Mouse (Mus musculus): Measurements from ENCODE around the gene Dennd6a.
"Not testable (repeated sequence)": the region's sequence is repeated elsewhere in the genome, so short reads cannot be mapped to it uniquely, and the experiment has no call there.

The Dennd6a gene

GRCm38 (mm10) chr14:26639961-26640360 is 66.3 kb downstream of the Dennd6a start:
- peak; percentile 15 for DNase-seq (ENCODE audit: low read depth, low spot score)

- no peak for DNase-seq (ENCODE audit: low read depth, low spot score)
Observed at GRCm38 (mm10) chr14:26643006-26643624, 69.5 kb downstream of the Dennd6a start.

- DNase-seq (ENCODE audit: low read depth, low spot score): no peak
Observed at GRCm38 (mm10) chr14:26645989-26646650, 72.5 kb downstream of the Dennd6a start.

- DNase-seq (ENCODE audit: low read depth, low spot score): no peak
Observed at GRCm38 (mm10) chr14:26647811-26648210, 74.2 kb downstream of the Dennd6a start.

DNA sequence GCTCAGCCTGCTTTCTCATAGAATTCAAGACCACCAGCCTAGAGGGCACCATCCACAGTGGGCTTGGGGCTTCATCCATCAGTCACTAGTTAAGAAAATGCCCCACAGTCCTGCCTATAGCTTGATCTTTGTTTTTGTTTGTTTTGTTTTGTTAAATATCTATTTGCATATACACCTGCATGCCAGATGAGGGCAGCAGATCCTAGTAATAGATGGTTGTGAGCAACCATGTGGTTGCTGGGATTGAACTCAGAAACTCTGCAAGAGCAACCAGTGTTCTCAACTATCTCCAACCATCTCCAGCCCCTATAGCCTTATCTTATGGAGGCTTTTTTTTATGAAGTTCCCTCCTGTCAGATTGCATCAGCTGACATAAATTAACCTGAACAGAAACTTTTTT is 78.2 kb downstream of the Dennd6a start:
- DNase-seq (ENCODE audit: low read depth, low spot score): no peak

DNA sequence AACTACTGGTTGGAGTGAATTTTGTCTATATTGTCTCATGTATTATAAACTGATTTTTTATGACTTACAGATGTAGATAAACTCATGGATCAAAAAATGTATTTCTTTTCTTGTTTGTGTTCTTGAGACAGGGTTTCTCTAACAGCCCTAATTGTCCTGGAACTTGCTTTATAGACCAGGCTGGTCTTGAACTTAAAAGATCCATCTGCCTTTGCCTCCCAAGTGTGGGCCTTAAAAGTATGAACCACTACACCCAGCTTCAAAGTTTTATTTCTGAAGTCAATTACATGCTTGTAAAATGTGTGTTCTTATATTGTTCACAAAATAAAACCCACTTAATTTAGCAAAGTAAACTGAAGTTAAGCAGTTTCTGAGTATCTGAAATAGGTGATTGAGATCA is 84.5 kb downstream of the Dennd6a start:
- DNase-seq (ENCODE audit: low read depth, low spot score): no peak

DNA sequence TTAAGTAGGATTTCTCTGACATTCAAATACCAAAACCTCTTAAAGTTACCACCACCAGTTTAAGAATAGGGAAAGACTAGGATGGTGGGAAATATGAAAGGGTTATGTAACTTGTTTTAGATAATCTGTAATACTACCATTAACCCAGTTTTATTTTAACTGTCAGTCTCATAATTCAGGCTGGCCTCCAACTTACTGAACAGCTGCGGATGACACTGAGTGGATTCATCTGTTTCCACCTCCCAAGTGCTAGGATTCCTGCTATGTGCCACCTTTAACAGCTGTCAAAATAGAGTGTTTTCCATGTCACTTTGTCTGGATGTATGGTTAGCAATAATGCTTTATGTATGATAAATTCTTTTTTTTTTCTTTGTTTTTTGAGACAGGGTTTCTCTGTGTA is 86.6 kb downstream of the Dennd6a start:
- no peak for DNase-seq (ENCODE audit: low read depth, low spot score)

DNA sequence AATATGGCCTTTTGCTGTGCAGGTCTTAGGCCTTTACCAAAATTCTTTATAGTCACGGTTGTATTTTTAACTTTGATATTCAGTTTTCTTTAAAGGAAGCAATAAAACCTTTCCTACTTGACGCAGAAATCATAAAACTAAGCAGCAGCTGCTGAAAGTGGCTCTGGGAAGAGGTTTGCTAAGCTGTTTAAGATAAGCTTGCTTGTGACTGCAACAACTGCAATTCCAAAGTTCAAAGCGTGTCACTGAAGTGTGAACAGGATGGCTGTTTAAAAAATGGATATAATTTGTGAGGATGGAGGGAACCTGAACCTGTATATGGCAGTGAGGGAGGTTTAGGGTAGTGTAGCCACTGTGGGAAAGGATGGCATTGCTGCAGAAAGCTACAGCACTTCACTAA is 88.4 kb downstream of the Dennd6a start:
- DNase-seq (ENCODE audit: low read depth, low spot score): no peak

DNA sequence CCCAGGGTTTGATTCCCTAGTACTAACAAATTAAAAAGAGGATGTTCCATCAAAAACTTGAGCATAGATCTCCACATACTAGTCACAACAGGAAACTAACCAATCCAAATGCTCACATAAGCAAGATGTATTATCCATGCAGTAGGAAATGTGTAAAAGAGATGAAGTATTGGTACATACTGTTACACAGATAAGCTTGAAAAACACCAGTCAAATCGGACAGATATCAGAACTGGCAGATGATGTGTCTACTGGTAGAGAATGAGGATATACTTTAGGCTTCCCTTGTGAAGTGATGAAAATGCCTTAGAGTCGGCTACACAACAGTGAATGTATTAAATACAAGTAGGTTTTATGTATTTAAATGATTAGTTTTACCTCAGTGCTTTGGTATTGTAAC is 88.8 kb downstream of the Dennd6a start:
- no peak for DNase-seq (ENCODE audit: low read depth, low spot score)

- no peak for DNase-seq (ENCODE audit: low read depth, low spot score)
Observed at GRCm38 (mm10) chr14:26663851-26664250, 90.2 kb downstream of the Dennd6a start.

DNA sequence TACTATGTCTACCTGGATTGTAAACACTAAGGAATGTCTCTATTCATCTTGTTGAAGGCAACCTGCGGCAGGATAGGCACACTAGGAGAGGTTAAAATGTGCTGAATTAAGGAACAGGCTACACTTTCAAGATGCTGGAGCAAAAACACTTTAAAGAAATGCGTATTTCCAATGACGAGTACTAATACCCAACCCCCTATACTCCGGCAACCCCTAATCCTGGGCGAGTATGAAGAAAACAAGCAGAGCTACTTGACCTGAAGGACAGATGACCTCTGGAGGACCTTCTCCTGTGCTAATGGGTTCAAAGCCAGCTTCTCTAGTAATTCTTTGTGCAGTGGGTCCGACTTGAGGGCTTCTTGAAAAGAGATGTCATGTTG is 94.3 kb downstream of the Dennd6a start:
- DNase-seq (ENCODE audit: low read depth, low spot score): no peak

GRCm38 (mm10) chr14:26668371-26669291 is 95.0 kb downstream of the Dennd6a start:
- DNase-seq (ENCODE audit: low read depth, low spot score): no peak

DNA sequence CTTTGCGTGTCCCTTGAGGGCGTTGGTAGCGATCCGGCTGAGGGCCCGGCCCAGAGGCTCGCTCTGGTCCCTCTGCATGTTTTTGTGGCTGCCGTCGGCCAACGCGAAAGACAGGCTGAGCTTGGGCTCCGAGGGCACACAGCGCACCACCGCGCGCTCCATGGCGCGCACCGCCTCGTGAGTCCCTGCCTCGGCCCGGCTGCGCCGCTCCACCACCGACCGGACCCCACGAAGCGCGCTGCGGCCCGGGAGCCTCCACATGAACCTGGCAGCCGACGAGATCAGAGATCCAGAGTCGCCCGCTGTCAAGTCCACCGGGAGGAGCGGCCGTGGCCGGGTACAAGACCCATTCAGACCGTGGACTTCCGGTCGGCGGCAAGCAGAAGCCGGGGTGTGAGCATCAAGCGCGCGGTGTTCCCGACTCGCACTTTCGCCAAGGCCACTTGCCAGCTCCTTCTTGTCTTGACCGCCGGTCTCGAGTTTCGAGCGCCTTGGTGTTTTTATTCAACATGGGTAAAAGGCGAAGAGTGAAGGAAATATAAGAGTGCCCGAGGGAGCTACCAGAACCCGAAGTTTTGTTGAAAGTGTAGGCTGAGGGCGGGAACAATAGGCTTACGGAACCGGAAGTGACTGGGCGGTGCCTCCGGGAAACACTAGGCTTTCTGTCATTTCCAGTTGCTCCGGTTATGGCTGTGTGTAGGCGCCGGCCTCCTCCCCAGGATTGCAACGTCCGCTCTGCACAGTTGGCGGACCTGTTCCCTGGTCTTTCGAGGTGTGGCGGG is 95.8 kb downstream of the Dennd6a start, which contains the start of gene Pde12:
Gene Pde12 (minus strand): TSS at position 592 of the 782 bp plus-strand sequence.
- peak; percentile 90 for DNase-seq (ENCODE audit: low read depth, low spot score)

GRCm38 (mm10) chr14:26670964-26671363 is 97.3 kb downstream of the Dennd6a start:
- no peak for DNase-seq (ENCODE audit: low read depth, low spot score)

DNA sequence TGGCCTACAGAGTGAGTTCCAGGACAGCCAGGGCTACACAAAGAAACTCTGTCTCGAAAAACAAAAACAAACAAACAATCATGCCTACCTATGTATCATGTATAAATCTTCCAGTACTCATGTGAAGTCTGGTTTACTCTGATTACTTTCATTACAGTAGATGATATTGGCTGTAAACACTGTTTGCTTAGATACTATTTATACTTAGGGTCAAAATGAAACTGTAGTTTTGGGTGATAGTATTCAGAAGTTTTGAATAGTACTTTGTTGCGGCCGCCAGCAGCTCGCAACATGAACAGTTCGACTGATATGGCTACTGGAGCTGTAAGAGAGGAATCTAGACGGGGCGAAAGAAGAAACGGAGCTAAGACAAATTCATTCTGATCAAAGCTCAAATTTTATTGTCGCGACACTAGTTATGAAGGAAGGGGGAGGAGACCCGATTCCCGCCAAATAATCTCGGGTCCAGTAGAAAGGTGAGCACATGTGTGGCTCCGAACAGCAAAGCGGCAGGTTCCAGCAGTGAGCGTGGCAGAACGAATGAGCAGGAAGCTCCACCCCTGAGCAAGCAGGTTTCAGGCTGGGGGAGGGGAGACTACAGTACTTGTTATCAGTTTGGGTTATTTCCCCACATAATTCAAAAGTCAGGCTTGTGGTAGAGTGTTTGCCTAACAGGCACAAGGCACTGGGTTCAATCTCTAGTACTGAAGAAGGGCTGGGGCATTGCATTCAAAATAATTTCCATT is 98.4 kb downstream of the Dennd6a start:
- DNase-seq (ENCODE audit: low read depth, low spot score): not testable (repeated sequence)

- not testable (repeated sequence) for DNase-seq (ENCODE audit: low read depth, low spot score)
Observed at GRCm38 (mm10) chr14:26674476-26675169, 101.0 kb downstream of the Dennd6a start.

DNA sequence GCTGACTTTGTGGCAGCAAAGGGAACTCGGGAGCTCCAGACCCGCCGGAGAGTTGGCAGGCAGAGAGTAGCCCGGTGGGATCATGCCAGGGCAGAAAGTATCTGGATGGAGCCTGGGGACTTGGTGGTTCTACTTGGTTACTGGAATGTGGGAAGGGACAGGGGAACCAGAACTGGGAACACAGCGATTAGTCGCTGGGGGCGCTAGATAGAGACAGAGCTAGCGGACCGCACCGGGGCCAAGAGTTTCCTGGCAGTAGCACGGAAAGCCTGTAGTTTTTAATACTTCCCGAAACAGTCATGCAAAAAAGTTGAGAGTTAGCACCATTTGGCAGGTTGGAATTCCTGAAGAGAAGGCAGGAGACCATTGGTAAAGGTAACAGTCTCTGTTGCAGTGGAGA is 101.7 kb downstream of the Dennd6a start:
- DNase-seq (ENCODE audit: low read depth, low spot score): no peak

- no peak for DNase-seq (ENCODE audit: low read depth, low spot score)
Observed at GRCm38 (mm10) chr14:26675791-26676190, 102.1 kb downstream of the Dennd6a start.

All from mesoderm, embryonic 11.5 days (tissue).